Mouse (Mus musculus): ENCODE results near the gene Lats1.
"Not testable (repeated sequence)": the region's sequence is repeated elsewhere in the genome, so short reads cannot be mapped to it uniquely, and the experiment has no call there.

Gene Lats1

GRCm38 (mm10) chr10:7726501-7726812 lies 45.4 kb downstream of the Lats1 start:
- DNase-seq (ENCODE audit: low spot score) = no peak

- DNase-seq (ENCODE audit: low spot score) = no peak
Observed at GRCm38 (mm10) chr10:7727011-7727410, 46.0 kb downstream of the Lats1 start.

GRCm38 (mm10) chr10:7731582-7731981 lies 50.6 kb downstream of the Lats1 start:
- no peak for DNase-seq (ENCODE audit: low spot score)

- no peak for DNase-seq (ENCODE audit: low spot score)
Observed at GRCm38 (mm10) chr10:7737122-7737521, 56.1 kb downstream of the Lats1 start.

GRCm38 (mm10) chr10:7737914-7738313 lies 56.9 kb downstream of the Lats1 start:
- DNase-seq (ENCODE audit: low spot score) = no peak

- DNase-seq (ENCODE audit: low spot score) = not testable (repeated sequence)
Observed at GRCm38 (mm10) chr10:7745528-7745927, 64.5 kb downstream of the Lats1 start.

- DNase-seq (ENCODE audit: low spot score) = no peak
Observed at GRCm38 (mm10) chr10:7748752-7749151, 67.7 kb downstream of the Lats1 start.

- DNase-seq (ENCODE audit: low spot score) = no peak
Observed at GRCm38 (mm10) chr10:7757544-7757943, 76.5 kb downstream of the Lats1 start.
